Mouse (Mus musculus): ENCODE measurements around the gene Oxsm. TPM values are rescaled to one million over a fixed set of nuclear protein-coding genes. Genes with fewer than 3 reads are reported as not detected.
A peak's percentile ranks its signal among the peaks of the same experiment; 100 is the strongest.

Oxsm gene
- 10 to 100 TPM in 1 of 2 experiments, 1 to 10 TPM in 1; 9.3 to 11.6 TPM for total RNA-seq (2021)
- long read RNA-seq, experiment 1, partial matches to known transcripts = 3 of 80 reads
- long read RNA-seq, experiment 1, other reads (novel, unspliced or antisense) = 77 of 80 reads
- long read RNA-seq, experiment 2, partial matches to known transcripts = 1 of 101 reads
- long read RNA-seq, experiment 2, other reads (novel, unspliced or antisense) = 99 of 101 reads

- intact Hi-C loops (cut with DNase I) = no loop called here
- DNase-seq = peak; percentile 83 to 85
These were observed at the start of gene Oxsm, which contains the start of gene Ngly1 for GRCm38 (mm10) chr14:16249171-16249874. Gene Oxsm (minus strand): TSS chr14:16249808. Gene Ngly1 (plus strand): TSS chr14:16249280.

DNA sequence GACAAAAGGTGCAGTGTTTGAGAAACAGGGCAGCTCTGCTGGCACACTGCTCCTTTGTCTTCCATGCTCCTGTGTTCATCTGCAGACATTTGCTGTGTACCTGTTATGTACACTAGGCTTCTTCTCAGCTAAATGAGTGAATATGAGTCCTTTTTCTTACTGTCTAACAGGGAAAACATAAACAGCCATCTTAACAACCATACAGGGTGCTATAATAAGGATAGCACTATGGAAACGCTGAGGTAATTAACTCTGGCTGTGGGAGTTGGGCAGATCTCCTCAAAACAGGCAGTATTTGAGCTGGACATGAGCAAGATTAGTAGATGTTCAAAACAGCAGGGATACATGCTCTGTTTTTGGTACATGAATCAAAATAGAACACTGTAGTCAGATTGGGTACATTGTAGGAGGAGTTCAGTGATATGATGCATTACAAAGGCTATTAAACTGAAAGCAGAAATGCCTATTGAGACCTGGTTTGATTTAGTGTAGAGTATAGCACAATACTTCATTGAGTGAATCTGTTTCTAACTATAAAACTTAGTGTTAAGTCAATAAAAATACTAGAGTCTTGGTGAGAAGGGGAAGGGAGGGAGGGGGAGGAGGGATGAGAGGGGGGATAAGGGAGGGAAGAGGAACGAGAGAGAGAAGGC is 47.3 kb upstream of the Oxsm start:
- no peak for DNase-seq
- intact Hi-C loops (cut with DNase I) = no loop called here

DNA sequence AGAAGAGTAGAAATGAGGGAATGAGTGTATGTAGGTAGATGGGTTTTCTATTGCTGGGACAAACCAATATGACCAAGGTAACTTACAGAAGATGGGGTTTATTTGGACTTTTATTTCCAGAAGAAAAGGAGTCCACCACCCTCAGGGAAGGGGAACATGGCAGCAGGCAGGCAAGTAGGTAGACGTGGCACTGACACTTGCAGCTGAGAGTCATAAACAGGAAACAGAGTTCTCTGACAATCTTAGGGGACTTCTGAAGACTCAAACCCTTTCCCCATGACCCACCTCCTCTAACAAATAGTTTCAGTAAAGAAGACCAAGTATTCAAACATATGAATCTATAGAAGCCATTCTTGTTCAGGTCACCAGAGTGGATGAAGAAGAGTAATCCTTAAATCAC is 44.3 kb upstream of the Oxsm start:
- intact Hi-C loops (cut with DNase I) = no loop called here

GRCm38 (mm10) chr14:16293015-16293414 is 43.4 kb upstream of the Oxsm start:
- intact Hi-C loops (cut with DNase I) = no loop called here
- DNase-seq = no peak

More for the DNA sequence above, 44.3 kb upstream of the Oxsm start:
- DNase-seq = no peak

DNA sequence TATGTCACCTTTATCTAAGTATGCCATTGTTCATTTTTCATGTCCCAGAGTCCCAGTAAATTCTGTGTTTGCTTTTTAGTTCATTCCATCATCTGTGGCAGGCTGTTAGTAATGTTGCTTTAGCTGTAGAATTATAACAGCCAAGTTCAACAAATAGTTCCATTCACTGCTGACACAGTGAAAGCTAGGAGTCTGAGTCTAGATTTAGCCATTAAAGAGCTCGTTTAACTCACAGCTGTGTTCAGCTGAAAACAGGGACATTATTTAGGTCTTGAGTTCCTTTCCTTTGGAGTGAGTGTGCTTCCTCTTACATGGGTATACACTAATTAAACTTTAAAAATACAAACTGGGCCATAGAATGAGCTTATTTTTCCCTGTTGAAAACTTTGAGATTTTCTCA is 42.8 kb upstream of the Oxsm start:
- DNase-seq = no peak
- intact Hi-C loops (cut with DNase I) = no loop called here

- DNase-seq = no peak
- intact Hi-C loops (cut with DNase I) = no loop called here
These were observed 34.4 kb upstream of the Oxsm start for GRCm38 (mm10) chr14:16283966-16284365.

- DNase-seq = no peak
- intact Hi-C loops (cut with DNase I) = no loop called here
These were observed 29.6 kb upstream of the Oxsm start for GRCm38 (mm10) chr14:16279196-16279595.

DNA sequence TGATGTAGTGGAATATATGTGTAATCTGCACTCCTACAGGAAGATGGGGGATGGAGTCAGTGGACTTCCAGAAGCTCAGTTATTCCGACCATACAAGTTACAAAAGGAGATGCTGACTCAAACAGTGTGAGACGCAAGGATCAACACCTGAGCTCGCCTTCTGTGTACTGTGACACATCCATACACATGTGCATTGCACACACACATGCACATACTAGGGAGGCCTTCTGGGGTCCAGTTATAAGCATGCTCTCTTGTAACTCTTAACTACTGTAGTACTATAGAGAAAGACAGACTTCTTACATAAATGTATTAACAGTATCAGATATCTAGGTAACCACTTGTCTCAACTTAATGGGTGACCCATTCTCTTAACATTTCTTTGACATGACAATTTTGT is 24.1 kb upstream of the Oxsm start:
- intact Hi-C loops (cut with DNase I) = no loop called here
- DNase-seq = no peak

GRCm38 (mm10) chr14:16269776-16270175 is 20.2 kb upstream of the Oxsm start:
- no peak for DNase-seq
- intact Hi-C loops (cut with DNase I) = no loop called here

DNA sequence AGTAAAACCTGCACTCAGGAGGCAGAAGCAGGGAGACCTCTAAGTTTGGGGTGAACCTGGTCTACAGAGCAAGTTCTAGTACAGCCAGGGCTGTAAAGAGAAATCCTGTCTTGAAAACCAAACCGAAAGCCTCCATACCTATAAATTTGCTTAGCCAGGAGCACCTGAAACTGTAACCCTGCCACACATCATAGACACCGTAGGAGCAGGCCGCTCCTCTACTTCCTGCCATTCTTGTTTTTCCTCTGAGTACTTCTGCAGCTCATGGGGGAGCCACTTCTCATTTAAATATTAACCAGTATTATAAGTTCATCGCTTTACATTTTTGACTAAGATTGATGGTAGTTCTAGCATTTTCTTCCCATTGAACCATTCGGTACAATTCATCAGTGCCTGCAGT is 17.4 kb upstream of the Oxsm start:
- intact Hi-C loops (cut with DNase I) = no loop called here
- DNase-seq = no peak

DNA sequence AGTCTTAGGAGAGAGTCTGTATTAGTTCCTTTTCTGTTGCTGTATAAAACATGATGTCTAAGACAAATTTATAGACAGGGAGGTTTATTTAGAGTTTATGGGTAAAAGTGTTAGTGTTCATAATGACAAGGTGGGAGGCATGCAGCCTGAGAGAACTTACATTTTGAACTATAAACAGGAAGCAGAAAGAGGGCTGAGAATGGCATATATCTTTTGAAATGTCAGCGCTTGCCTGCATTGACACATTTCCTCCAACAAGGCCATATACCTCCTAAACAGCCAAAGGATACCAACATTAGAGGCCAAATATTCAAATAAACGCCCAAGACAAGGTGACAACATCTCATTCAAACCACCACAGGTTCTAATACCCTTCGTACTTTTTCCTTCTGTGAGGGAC is 12.3 kb upstream of the Oxsm start:
- intact Hi-C loops (cut with DNase I) = no loop called here

DNA sequence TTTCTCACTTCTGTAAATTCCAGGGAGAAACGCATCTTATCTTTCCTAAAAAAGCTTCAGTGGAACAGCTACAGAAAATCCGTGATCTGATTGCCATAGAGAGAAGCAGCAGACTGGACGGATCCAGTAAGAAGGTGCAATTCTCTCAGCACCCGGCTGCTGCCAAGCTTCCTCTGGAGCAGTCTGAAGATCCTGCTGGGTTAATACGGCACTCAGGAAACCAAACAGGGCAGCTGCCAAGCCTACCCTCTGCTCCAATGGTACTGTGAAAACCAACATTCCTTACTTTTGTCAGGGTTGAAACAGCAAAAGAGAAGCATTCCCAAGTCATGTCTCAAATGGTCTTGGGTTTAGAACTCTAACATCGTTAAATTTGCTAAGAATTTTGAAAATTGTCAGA is 10.9 kb upstream of the Oxsm start:
- DNase-seq = no peak
- intact Hi-C loops (cut with DNase I) = no loop called here

More for the DNA sequence above, 12.3 kb upstream of the Oxsm start:
- DNase-seq = no peak

GRCm38 (mm10) chr14:16256209-16256608 is 6.6 kb upstream of the Oxsm start:
- DNase-seq = no peak
- intact Hi-C loops (cut with DNase I) = no loop called here

DNA sequence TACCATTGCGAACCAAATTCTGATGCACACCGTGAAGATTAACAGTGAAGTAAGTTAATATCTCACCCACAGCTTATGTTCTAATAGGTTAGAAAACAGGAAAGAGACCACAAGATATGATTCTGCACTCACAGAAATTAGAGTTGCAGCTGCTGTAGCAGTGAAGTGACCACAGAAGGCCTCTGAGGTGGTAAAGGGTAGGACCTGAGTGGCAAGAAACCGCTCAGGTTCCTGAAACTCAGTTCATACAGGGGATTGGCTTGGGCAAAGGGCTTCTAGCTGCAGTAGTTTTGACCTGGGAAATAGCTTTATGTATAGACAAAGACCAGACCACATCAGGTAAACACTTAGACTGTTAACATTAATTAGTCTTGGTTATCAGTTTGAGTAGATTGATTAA is 6.1 kb upstream of the Oxsm start:
- intact Hi-C loops (cut with DNase I) = no loop called here
- DNase-seq = no peak

GRCm38 (mm10) chr14:16250099-16250498 is 491 bp upstream of the Oxsm start:
- no peak for DNase-seq
- intact Hi-C loops (cut with DNase I) = no loop called here

GRCm38 (mm10) chr14:16248603-16249157 is 928 bp downstream of the Oxsm start:
- DNase-seq = no peak
- intact Hi-C loops (cut with DNase I) = no loop called here

- intact Hi-C loops (cut with DNase I) = no loop called here
- no peak for DNase-seq
These were observed 1.5 kb downstream of the Oxsm start for GRCm38 (mm10) chr14:16248135-16248534.

DNA sequence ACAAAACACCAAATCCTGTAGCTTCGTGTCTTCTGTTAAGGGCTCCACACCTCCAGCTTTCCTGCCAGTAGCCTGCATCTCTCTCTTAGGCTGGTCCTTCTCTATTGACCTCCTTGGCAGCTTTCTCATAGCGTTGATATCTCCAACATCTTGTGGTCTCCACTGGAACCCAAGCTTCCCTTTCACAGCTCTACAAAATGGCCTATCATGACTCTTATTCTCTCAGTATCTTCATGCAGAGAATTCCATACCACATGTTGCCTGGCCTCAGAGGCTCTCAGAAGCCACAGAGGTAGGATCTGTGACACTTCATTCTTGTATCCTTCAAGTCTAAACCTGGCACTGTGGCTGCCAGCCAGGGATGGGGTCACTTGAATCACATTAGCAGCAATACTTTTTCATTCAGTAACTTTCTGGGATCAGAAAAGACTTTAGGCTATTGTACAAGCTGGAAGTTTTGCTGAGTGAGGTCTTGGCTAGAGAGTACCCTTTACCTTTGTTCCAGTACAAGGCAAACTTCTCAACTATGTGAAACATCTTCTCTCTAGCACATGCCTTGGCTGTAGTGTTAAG is 3.2 kb downstream of the Oxsm start:
- no peak for DNase-seq
- intact Hi-C loops (cut with DNase I) = no loop called here

DNA sequence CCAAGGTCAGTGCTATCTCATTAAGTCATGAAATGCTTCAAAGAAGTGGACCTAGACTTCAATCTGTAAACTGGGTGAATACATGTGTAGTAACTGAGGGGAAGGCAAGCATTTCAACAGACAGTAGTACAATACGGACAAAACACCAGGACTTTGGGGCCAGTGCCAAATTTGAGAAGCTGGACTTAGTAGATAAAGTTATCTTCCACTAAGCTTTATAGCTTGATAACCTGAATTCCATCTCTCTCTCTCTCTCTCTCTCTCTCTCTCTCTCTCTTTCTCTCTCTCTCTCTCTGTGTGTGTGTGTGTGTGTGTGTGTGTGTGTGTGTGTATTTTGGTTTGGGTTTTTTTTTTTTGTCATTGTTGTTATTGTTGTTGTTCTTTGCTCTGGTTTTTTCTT is 4.5 kb downstream of the Oxsm start:
- DNase-seq = no peak
- intact Hi-C loops (cut with DNase I) = no loop called here

DNA sequence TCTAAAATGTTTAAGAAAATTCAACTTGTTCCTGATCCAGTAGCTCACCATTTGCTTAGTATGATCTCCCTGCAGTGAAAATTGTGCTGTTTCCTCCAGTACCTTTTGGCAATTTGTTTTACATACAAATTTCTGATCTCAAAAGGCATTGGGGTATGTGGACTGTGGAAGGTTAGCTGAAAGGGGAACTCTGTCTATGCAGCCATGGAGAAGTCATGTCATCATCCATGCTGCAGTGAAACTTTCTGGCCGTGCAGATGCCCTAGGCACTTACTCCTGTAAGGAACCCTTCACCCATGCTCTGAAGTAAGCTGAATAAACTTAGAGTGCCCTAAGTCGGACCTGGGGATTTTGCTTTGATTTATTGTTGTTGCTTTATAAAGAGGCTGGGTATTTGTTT is 5.2 kb downstream of the Oxsm start:
- intact Hi-C loops (cut with DNase I) = loop anchor here (5.0 kb wide), 1 partner anchor 123 kb away; the partner anchor contains the start of gene Top2b
- DNase-seq = no peak

GRCm38 (mm10) chr14:16243603-16244209 is 5.9 kb downstream of the Oxsm start:
- intact Hi-C loops (cut with DNase I) = loop anchor here (5.0 kb wide), 1 partner anchor 124 kb away; the partner anchor contains the start of gene Top2b
- DNase-seq = no peak
